Mouse (Mus musculus) CH12F3 (cell line): ENCODE results near the gene Asap2.
"Not testable (repeated sequence)": the region's sequence is repeated elsewhere in the genome, so short reads cannot be mapped to it uniquely, and the experiment has no call there.

Source experiments
- in situ Hi-C: fragments of 300-500 bp; cut with MboI; formaldehyde crosslinking; loops from 2 replicates; pipeline ENCODE4 v1.14.3; 2020; ENCODE audit warnings: low sequenced_read_pairs

The Asap2 gene

GRCm38 (mm10) chr12:20990132-20990531 is at the start of gene Asap2:
Gene Asap2, plus strand, starts transcription at chr12:20990459.
- in situ Hi-C loops, result not testable (repeated sequence)

- in situ Hi-C loops, result not testable (repeated sequence)
These were observed 42.9 kb upstream of the Asap2 start for GRCm38 (mm10) chr12:20947051-20947997.

GRCm38 (mm10) chr12:20990579-20990978 is 320 bp downstream of the Asap2 start:
- in situ Hi-C loops, result not testable (repeated sequence)

GRCm38 (mm10) chr12:21030875-21031274 is 40.6 kb downstream of the Asap2 start:
- in situ Hi-C loops, result not testable (repeated sequence)

- in situ Hi-C loops, result not testable (repeated sequence)
These were observed 56.5 kb downstream of the Asap2 start for GRCm38 (mm10) chr12:21046716-21047115.

GRCm38 (mm10) chr12:21075731-21076130 is 85.5 kb downstream of the Asap2 start:
- in situ Hi-C loops, result not testable (repeated sequence)

- in situ Hi-C loops, result not testable (repeated sequence)
These were observed 99.9 kb downstream of the Asap2 start for GRCm38 (mm10) chr12:21090168-21090567.

GRCm38 (mm10) chr12:21092446-21092845 is 102.2 kb downstream of the Asap2 start:
- in situ Hi-C loops, result not testable (repeated sequence)

GRCm38 (mm10) chr12:21097806-21098325 is 107.6 kb downstream of the Asap2 start:
- in situ Hi-C loops, result not testable (repeated sequence)

- in situ Hi-C loops, result not testable (repeated sequence)
These were observed 120.8 kb downstream of the Asap2 start for GRCm38 (mm10) chr12:21111116-21111475.

- in situ Hi-C loops, result no loop called here
These were observed 121.5 kb downstream of the Asap2 start for GRCm38 (mm10) chr12:21111476-21112452.

- in situ Hi-C loops, result no loop called here
These were observed 122.2 kb downstream of the Asap2 start for GRCm38 (mm10) chr12:21112453-21112857.

- in situ Hi-C loops, result no loop called here
These were observed 129.2 kb downstream of the Asap2 start for GRCm38 (mm10) chr12:21119446-21119845.

GRCm38 (mm10) chr12:21122818-21123217 is 132.6 kb downstream of the Asap2 start:
- in situ Hi-C loops, result no loop called here

GRCm38 (mm10) chr12:21123647-21124046 is 133.4 kb downstream of the Asap2 start:
- in situ Hi-C loops, result no loop called here

- in situ Hi-C loops, result no loop called here
These were observed 135.6 kb downstream of the Asap2 start for GRCm38 (mm10) chr12:21125675-21126470.

GRCm38 (mm10) chr12:21126516-21126915 is 136.3 kb downstream of the Asap2 start:
- in situ Hi-C loops, result no loop called here

- in situ Hi-C loops, result no loop called here
These were observed 138.9 kb downstream of the Asap2 start for GRCm38 (mm10) chr12:21128930-21129869.

GRCm38 (mm10) chr12:21130274-21130823 is 140.1 kb downstream of the Asap2 start:
- in situ Hi-C loops, result no loop called here
